Mouse (Mus musculus) liver, adult 2 months (tissue): Measurements from ENCODE around the gene Slc51a. TPM values are rescaled to one million over a fixed set of nuclear protein-coding genes. Genes with fewer than 3 reads are reported as not detected.
"Not testable (repeated sequence)": the region's sequence is repeated elsewhere in the genome, so short reads cannot be mapped to it uniquely, and the experiment has no call there.

Source experiments
- DNase-seq: peaks from one replicate; pipeline ENCODE4 v3.0.0-alpha.2; 2011; ENCODE audit warnings: low read depth, low spot score; ENCODE audit errors: extremely low read depth
- H3K27ac ChIP-seq: fragments of 200-500 bp; replicated peaks from 2 replicates; pipeline ENCODE4 v1.5.1; 2012; ENCODE audit warnings: low read depth, mild to moderate bottlenecking, control low read depth, inconsistent platforms, low read length; ENCODE audit not compliant: insufficient read depth
- H3K27me3 ChIP-seq: fragments of 200-500 bp; 2 replicates; pipeline ENCODE4 v1.6.1; 2012; ENCODE audit warnings: mild to moderate bottlenecking, moderate library complexity, low read length, inconsistent platforms; ENCODE audit not compliant: control insufficient read depth, insufficient read depth
- H3K36me3 ChIP-seq: fragments of 200-500 bp; 2 replicates; pipeline ENCODE4 v1.6.1; 2012; ENCODE audit warnings: low read length, inconsistent platforms; ENCODE audit not compliant: control insufficient read depth, insufficient read depth
- H3K4me1 ChIP-seq: fragments of 200-500 bp; 2 replicates; pipeline ENCODE4 v1.6.1; 2011; ENCODE audit warnings: low read length; ENCODE audit not compliant: control insufficient read depth, insufficient read depth
- H3K4me3 ChIP-seq: fragments of 200-500 bp; 2 replicates; pipeline ENCODE4 v1.5.1; 2011; ENCODE audit warnings: low read depth, mild to moderate bottlenecking, control low read depth, low read length, moderate library complexity; ENCODE audit not compliant: insufficient read depth
- H3K79me2 ChIP-seq: fragments of 200-500 bp; 2 replicates; pipeline ENCODE4 v1.6.1; 2012; ENCODE audit warnings: inconsistent platforms, mild to moderate bottlenecking, low read length, moderate library complexity; ENCODE audit not compliant: control insufficient read depth, insufficient read depth
- H3K9ac ChIP-seq: fragments of 200-500 bp; 2 replicates; pipeline ENCODE4 v1.6.1; 2012; ENCODE audit warnings: low read depth, mild to moderate bottlenecking, control low read depth, inconsistent platforms, low read length
- CTCF ChIP-seq: fragments of 200-500 bp; IDR thresholded peaks from 2 replicates; pipeline ENCODE4 v1.5.1; 2011; ENCODE audit warnings: low read depth, low read length, control low read depth
- POLR2A ChIP-seq: fragments of 200-500 bp; IDR thresholded peaks from 2 replicates; pipeline ENCODE4 v1.6.1; 2011; ENCODE audit warnings: low read length, control low read depth; ENCODE audit not compliant: insufficient read depth; ENCODE audit errors: extremely low read depth
- WGBS: fragments of 180-500 bp; shearing (Covaris S2); methylation state at CpG from one replicate; pipeline ENCODE4 v1.1.7; 2018; 5-methylcytosine and 5-hydroxymethylcytosine counted together
- polyA plus RNA-seq: library from polyadenylated mRNA; depleted of rRNA; stranded (reverse); fragments of >200 nt; gene quantifications from 2 replicates; pipeline ENCODE4 v1.2.3, GENCODE M21; 2012
- total RNA-seq: library from RNA; depleted of rRNA; stranded (reverse); fragments of >200 nt; gene quantifications from 2 replicates; pipeline ENCODE4 v1.2.3, GENCODE M21; 2014

The Slc51a gene
- total and polyA plus RNA-seq, 2 experiments, result 0.06 TPM; not detected in 1

DNA sequence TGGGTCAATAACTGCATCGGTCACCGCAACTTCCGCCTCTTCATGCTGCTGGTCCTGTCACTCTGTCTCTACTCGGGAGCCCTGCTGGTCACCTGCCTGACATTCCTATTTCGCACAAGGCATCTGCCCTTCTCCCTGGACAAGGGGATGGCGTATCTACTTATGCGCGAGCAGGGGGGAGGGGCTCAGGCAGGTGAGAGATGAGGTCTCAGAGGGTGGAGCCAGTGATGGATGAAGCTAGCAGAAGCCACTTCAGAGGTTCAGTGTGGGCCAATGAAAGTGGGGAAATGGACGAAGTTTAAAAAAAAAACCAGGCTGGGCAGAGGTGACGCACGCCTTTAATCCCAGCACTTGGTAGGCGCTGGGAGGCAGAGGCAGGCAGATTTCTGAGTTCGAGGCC, 11.3 kb upstream of the Slc51a start:
- H3K4me3 ChIP-seq, result no peak overlapping the region
- no peak overlapping the region for H3K27ac ChIP-seq
- H3K4me1 ChIP-seq, result no peaks in the 10 kb centered on the region
- H3K79me2 ChIP-seq, result no peaks in the 10 kb centered on the region
- no peak for TF ChIP-seq CTCF
- TF ChIP-seq POLR2A, result no peak
- no peaks in the 10 kb centered on the region for H3K36me3 ChIP-seq
- DNase-seq, result no peak
- no peaks in the 10 kb centered on the region for H3K27me3 ChIP-seq
- WGBS, result 64% methylated on average over 13 of the region's 13 CpGs
- no peak overlapping the region for H3K9ac ChIP-seq

- Histone ChIP-seq H3K4me3 (no peak within 1 kb of the TSS), H3K36me3 (no peaks in the 10 kb centered on the region), H3K79me2 (no peaks in the 10 kb centered on the region), H3K9ac (no peak within 1 kb of the TSS), H3K27ac (no peak within 1 kb of the TSS), H3K27me3 (no peaks in the 10 kb centered on the region), H3K4me1 (no peaks in the 10 kb centered on the region)
- TF ChIP-seq CTCF (no peak), POLR2A (no peak)
- DNase-seq, result no peak
- WGBS, result 81% methylated on average over 3 of the region's 3 CpGs
These were observed 8.3 kb upstream of the Slc51a start, which contains the start of gene Zdhhc19 for GRCm38 (mm10) chr16:32495965-32496364. Gene Zdhhc19, plus strand, starts transcription at chr16:32496265.

- WGBS, result 72% methylated on average over 6 of the region's 6 CpGs
- H3K36me3 ChIP-seq, H3K27ac ChIP-seq, H3K27me3 ChIP-seq, DNase-seq, H3K4me1 ChIP-seq, H3K9ac ChIP-seq, H3K79me2 ChIP-seq, H3K4me3 ChIP-seq: not testable (repeated sequence)
These were observed 6.7 kb upstream of the Slc51a start for GRCm38 (mm10) chr16:32494371-32494770.

GRCm38 (mm10) chr16:32488939-32489338, 1.3 kb upstream of the Slc51a start:
- TF ChIP-seq CTCF (no peak), POLR2A (no peak)
- Histone ChIP-seq H3K79me2 (no peaks in the 10 kb centered on the region), H3K27ac (no peak overlapping the region), H3K36me3 (no peaks in the 10 kb centered on the region), H3K4me1 (no peaks in the 10 kb centered on the region), H3K4me3 (no peak overlapping the region), H3K9ac (no peak overlapping the region), H3K27me3 (no peaks in the 10 kb centered on the region)
- WGBS, result 87% methylated on average over 3 of the region's 3 CpGs
- no peak for DNase-seq

DNA sequence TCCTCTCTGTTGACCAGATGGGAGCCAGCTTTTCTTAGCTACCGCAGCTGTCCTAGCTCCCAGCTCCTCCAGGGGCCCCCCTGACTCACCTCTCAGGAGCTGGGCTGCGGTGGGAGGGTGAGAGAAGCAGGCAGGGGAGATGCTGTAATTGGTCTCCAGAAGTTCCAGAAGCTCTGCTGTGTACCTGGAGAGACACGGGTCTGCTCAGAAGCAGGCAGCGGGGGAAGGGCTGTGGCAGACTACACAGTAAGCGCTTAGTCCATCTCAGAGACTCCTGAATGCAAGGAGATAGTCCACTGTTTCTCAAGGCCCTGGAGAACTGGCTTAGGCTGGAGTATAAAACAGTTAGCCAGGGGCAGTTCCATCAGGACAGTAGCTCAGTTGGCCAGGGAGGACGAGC, 1.6 kb downstream of the Slc51a start:
- 78% methylated on average over 6 of the region's 6 CpGs for WGBS
- H3K4me3 ChIP-seq, result no peak overlapping the region
- no peaks in the 10 kb centered on the region for H3K79me2 ChIP-seq
- no peak for DNase-seq
- H3K4me1 ChIP-seq, result no peaks in the 10 kb centered on the region
- TF ChIP-seq CTCF (no peak), POLR2A (no peak)
- no peaks in the 10 kb centered on the region for H3K36me3 ChIP-seq
- no peak overlapping the region for H3K27ac ChIP-seq
- H3K27me3 ChIP-seq, result no peaks in the 10 kb centered on the region
- no peak overlapping the region for H3K9ac ChIP-seq

GRCm38 (mm10) chr16:32485209-32485608, 2.5 kb downstream of the Slc51a start:
- TF ChIP-seq POLR2A, result no peak
- TF ChIP-seq CTCF, result no peak
- H3K27ac ChIP-seq, result no peak overlapping the region

More at GRCm38 (mm10) chr16:32485209-32485608, 2.5 kb downstream of the Slc51a start:
- 79% methylated on average over 2 of the region's 2 CpGs for WGBS
- Histone ChIP-seq H3K27me3 (no peaks in the 10 kb centered on the region), H3K79me2 (no peaks in the 10 kb centered on the region), H3K36me3 (no peaks in the 10 kb centered on the region), H3K9ac (no peak overlapping the region), H3K4me1 (no peaks in the 10 kb centered on the region), H3K4me3 (no peak overlapping the region)
- DNase-seq, result no peak
